Mouse (Mus musculus): Measurements from ENCODE around the gene Slc6a11. TPM values are rescaled to one million over a fixed set of nuclear protein-coding genes. Genes with fewer than 3 reads are reported as not detected.

Slc6a11 gene
- total and polyA plus RNA-seq, 3 experiments = not detected

- no peak for TF ChIP-seq GABPA (IDR thresholded peaks at IDR 0.05; ENCODE audit: low read depth, low read length)
- no peak for TF ChIP-seq NRF1 (IDR thresholded peaks at IDR 0.05; ENCODE audit: insufficient read depth, low read depth, low read length, poor library complexity, severe bottlenecking)
- no peak for TF ChIP-seq MEF2A (IDR thresholded peaks at IDR 0.05; ENCODE audit: extremely low read depth, insufficient replicate concordance, low read depth, low read length, poor library complexity, severe bottlenecking)
- no peak for TF ChIP-seq MAFK (IDR thresholded peaks at IDR 0.05; ENCODE audit: borderline replicate concordance, low read depth, low read length)
- TF ChIP-seq TAL1 (IDR thresholded peaks at IDR 0.05; ENCODE audit: low read length) = no peak
- TF ChIP-seq JUND (IDR thresholded peaks at IDR 0.05; ENCODE audit: low read depth, low read length) = no peak
- H3K27me3 ChIP-seq (ENCODE audit: control insufficient read depth in 1 of 2, insufficient read depth in 2 of 2, low read length in 2 of 2) = no peaks in the 10 kb centered on the region
- DNase-seq (ENCODE audit: low read depth, low spot score) = no peak
- no peaks in the 10 kb centered on the region for H3K9me3 ChIP-seq (replicated peaks; ENCODE audit: insufficient read depth, low read length)
- H3K4me3 ChIP-seq (ENCODE audit: control insufficient read depth in 1 of 2, insufficient read depth in 1 of 2, low read depth in 2 of 2, low read length in 2 of 2) = no peak overlapping the region
- H3K79me2 ChIP-seq (ENCODE audit: control insufficient read depth, insufficient read depth, low read length, poor library complexity) = no peaks in the 10 kb centered on the region
- H3K27ac ChIP-seq (ENCODE audit: control insufficient read depth, low read depth, low read length) = no peak overlapping the region
- H3K9ac ChIP-seq (ENCODE audit: control insufficient read depth, low read depth, low read length, poor library complexity, severe bottlenecking) = no peak overlapping the region
- no peaks in the 10 kb centered on the region for H3K36me3 ChIP-seq (ENCODE audit: control insufficient read depth in 1 of 2, insufficient read depth in 2 of 2, low read length in 2 of 2)
- H3K4me1 ChIP-seq (ENCODE audit: control insufficient read depth in 1 of 2, insufficient read depth in 2 of 2, low read length in 2 of 2) = no peaks in the 10 kb centered on the region
Observed at GRCm38 (mm10) chr6:114142480-114142879, 11.4 kb downstream of the Slc6a11 start.

- no peaks in the 10 kb centered on the region for H3K36me3 ChIP-seq (ENCODE audit: control insufficient read depth in 1 of 2, insufficient read depth in 2 of 2, low read length in 2 of 2)
Observed at GRCm38 (mm10) chr6:114143544-114143943, 12.5 kb downstream of the Slc6a11 start.

DNA sequence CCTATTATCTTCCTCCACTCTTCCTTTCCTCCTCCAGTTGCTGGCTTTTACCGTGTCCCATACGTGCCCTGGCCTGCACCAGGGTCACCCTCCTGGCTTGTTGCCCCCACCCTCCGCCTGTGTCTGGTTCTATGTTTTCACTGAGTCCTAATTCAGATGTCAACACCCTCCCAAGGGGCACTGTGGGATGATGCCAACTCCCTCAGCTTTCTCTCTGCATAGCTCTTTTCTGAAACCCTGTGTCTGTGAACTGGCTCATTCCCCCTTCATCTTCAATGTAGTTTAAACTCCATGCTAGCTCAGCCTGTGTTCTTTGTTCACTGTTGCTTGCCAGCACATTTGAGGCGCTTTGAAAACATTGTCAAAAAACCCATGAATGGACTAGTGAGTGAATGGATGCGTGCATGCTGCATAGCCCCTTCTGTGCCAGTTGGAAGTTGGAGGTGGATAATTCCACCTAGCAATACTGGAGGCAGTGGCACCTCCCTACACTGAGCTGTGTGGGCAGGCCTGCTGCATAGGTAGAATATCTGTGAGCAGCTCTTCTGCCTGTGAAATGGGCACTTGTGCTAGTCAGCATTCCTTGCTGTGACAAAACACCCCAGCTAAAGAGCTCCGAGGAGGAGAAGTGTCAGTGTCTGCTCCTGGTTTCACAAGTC lies 13.5 kb downstream of the Slc6a11 start:
- H3K27ac ChIP-seq (ENCODE audit: control insufficient read depth, low read depth, low read length) = no peak overlapping the region
- TF ChIP-seq TAL1 (IDR thresholded peaks at IDR 0.05; ENCODE audit: low read length) = no peak
- no peak for TF ChIP-seq UBTF (IDR thresholded peaks at IDR 0.05; ENCODE audit: borderline replicate concordance, insufficient read depth, low read depth, low read length)
- no peak for TF ChIP-seq NELFE (IDR thresholded peaks at IDR 0.05; ENCODE audit: low read depth, low read length)
- TF ChIP-seq ZC3H11A (IDR thresholded peaks at IDR 0.05; ENCODE audit: low read depth, low read length) = no peak
- no peak for TF ChIP-seq KAT2A (conservative IDR thresholded peaks at IDR 0.05; ENCODE audit: low read depth, low read length)
- TF ChIP-seq MYC (IDR thresholded peaks at IDR 0.05; ENCODE audit: low read depth, low read length) = no peak
- no peak for TF ChIP-seq POLR2AphosphoS2 (IDR thresholded peaks at IDR 0.05; ENCODE audit: low read length)
- no peaks in the 10 kb centered on the region for H3K27me3 ChIP-seq (ENCODE audit: control insufficient read depth in 1 of 2, insufficient read depth in 2 of 2, low read length in 2 of 2)
- H3K79me2 ChIP-seq (ENCODE audit: control insufficient read depth, insufficient read depth, low read length, poor library complexity) = no peaks in the 10 kb centered on the region
- H3K9me3 ChIP-seq (replicated peaks; ENCODE audit: insufficient read depth, low read length) = no peaks in the 10 kb centered on the region
- H3K4me1 ChIP-seq (ENCODE audit: control insufficient read depth in 1 of 2, insufficient read depth in 2 of 2, low read length in 2 of 2) = no peaks in the 10 kb centered on the region
- H3K9ac ChIP-seq (ENCODE audit: control insufficient read depth, low read depth, low read length, poor library complexity, severe bottlenecking) = no peak overlapping the region
- H3K4me3 ChIP-seq (ENCODE audit: control insufficient read depth in 1 of 2, insufficient read depth in 1 of 2, low read depth in 2 of 2, low read length in 2 of 2) = no peak overlapping the region
- no peak for DNase-seq (ENCODE audit: low read depth, low spot score)
- no peaks in the 10 kb centered on the region for H3K36me3 ChIP-seq (ENCODE audit: control insufficient read depth in 1 of 2, insufficient read depth in 2 of 2, low read length in 2 of 2)

More at GRCm38 (mm10) chr6:114143544-114143943, 12.5 kb downstream of the Slc6a11 start:
- H3K4me3 ChIP-seq (ENCODE audit: control insufficient read depth in 1 of 2, insufficient read depth in 1 of 2, low read depth in 2 of 2, low read length in 2 of 2) = no peak overlapping the region
- no peaks in the 10 kb centered on the region for H3K27me3 ChIP-seq (ENCODE audit: control insufficient read depth in 1 of 2, insufficient read depth in 2 of 2, low read length in 2 of 2)
- no peak overlapping the region for H3K27ac ChIP-seq (ENCODE audit: control insufficient read depth, low read depth, low read length)
- no peaks in the 10 kb centered on the region for H3K79me2 ChIP-seq (ENCODE audit: control insufficient read depth, insufficient read depth, low read length, poor library complexity)
- DNase-seq (ENCODE audit: low read depth, low spot score) = no peak
- no peaks in the 10 kb centered on the region for H3K9me3 ChIP-seq (replicated peaks; ENCODE audit: insufficient read depth, low read length)
- H3K9ac ChIP-seq (ENCODE audit: control insufficient read depth, low read depth, low read length, poor library complexity, severe bottlenecking) = no peak overlapping the region
- no peak for TF ChIP-seq GATA1 (IDR thresholded peaks at IDR 0.05; ENCODE audit: low read depth, low read length)
- no peak for TF ChIP-seq CTCF (IDR thresholded peaks at IDR 0.05 in 2 of 3, conservative IDR thresholded peaks at IDR 0.05 in 1 of 3; ENCODE audit: control insufficient read depth in 1 of 3, insufficient read depth in 1 of 3, low read depth in 2 of 3, low read length in 3 of 3, poor library complexity in 1 of 3, severe bottlenecking in 1 of 3)
- TF ChIP-seq ETS1 (IDR thresholded peaks at IDR 0.05; ENCODE audit: low read depth, low read length) = no peak
- TF ChIP-seq ZKSCAN1 (IDR thresholded peaks at IDR 0.05; ENCODE audit: low read depth, low read length) = no peak
- no peak for TF ChIP-seq TBP (IDR thresholded peaks at IDR 0.05; ENCODE audit: low read depth, low read length)
- TF ChIP-seq POLR2A (IDR thresholded peaks at IDR 0.05; ENCODE audit: control insufficient read depth in 1 of 2, insufficient read depth in 1 of 2, low read depth in 1 of 2, low read length in 2 of 2, poor library complexity in 1 of 2) = no peak
- no peak for TF ChIP-seq MYC (IDR thresholded peaks at IDR 0.05; ENCODE audit: low read depth, low read length)
- no peak for TF ChIP-seq MAX (IDR thresholded peaks at IDR 0.05; ENCODE audit: low read length)
- TF ChIP-seq E2F4 (IDR thresholded peaks at IDR 0.05; ENCODE audit: borderline replicate concordance, low read depth, low read length) = no peak
- TF ChIP-seq GABPA (IDR thresholded peaks at IDR 0.05; ENCODE audit: low read depth, low read length) = no peak
- no peak for TF ChIP-seq SMC3 (IDR thresholded peaks at IDR 0.05; ENCODE audit: low read depth, low read length)
- TF ChIP-seq POLR2AphosphoS5 (IDR thresholded peaks at IDR 0.05; ENCODE audit: borderline replicate concordance, low read depth, low read length) = no peak
- TF ChIP-seq HCFC1 (IDR thresholded peaks at IDR 0.05; ENCODE audit: low read depth, low read length) = no peak
- TF ChIP-seq BHLHE40 (IDR thresholded peaks at IDR 0.05; ENCODE audit: borderline replicate concordance, low read depth, low read length) = no peak
- no peak for TF ChIP-seq EP300 (IDR thresholded peaks at IDR 0.05; ENCODE audit: low read depth in 1 of 2, low read length in 2 of 2)
- no peaks in the 10 kb centered on the region for H3K4me1 ChIP-seq (ENCODE audit: control insufficient read depth in 1 of 2, insufficient read depth in 2 of 2, low read length in 2 of 2)

Data from MEL (cell line).